Mouse (Mus musculus): ENCODE data around the gene Lin28b. TPM values are rescaled to one million over a fixed set of nuclear protein-coding genes. Genes with fewer than 3 reads are reported as not detected.
A peak's percentile ranks its signal among the peaks of the same experiment; 100 is the strongest.

Lin28b gene
- 2.9 and 3.5 TPM in 2 replicates for polyA plus RNA-seq (2015; fragmentation: Nextera tagmentation; extraction: Ambion mirVana)

DNA sequence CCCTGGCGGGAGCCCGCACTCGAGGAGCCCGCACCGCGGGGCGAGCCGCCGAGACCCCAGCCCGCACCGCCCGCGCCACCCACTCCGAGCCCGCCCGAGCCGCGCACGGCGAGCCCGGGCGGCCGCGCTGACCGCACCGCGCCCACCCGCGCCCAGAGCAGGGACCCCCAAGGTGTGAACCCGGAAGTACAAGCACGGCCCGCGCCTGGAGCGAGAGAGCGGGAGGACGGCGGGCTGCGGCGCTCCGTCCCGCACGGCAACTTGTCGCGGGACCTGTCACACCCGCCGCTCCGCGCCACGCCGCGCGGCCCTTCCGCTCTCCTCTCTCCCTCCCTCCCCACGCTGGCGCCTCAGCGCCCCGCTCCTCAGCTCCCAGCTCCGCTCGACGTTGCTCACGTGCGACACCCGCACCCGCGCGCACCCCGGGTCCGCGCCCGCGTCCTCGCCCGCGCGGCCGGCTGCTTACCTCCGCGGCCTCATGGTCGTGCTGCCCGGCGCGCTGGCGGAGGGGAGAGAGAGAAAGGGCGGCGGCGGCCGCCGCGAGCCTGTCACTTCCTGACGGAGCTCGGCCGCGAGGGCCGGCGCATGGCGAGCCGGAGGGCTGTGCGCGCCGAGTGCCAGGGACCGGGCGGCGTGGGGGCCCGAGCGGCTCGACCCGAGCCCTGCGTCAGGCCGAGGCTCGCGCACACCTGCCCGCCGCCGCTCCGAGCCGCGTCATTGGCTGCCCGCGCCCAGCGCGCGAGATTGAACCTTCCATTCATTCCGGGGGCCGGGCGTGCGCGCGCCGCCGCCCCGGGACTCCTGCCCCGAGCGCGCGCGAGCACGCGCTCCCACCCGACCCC lies at the start of gene Lin28b:
Gene Lin28b, minus strand, starts transcription at position 635 of the 842 bp plus-strand sequence.
- Histone ChIP-seq H3K9me3 (no peaks in the 10 kb centered on the region), H3K9ac (peak within 1 kb of the TSS; percentile 79), H3K27me3 (replicated peaks) (peaks cover 28% of the 10 kb centered on the region), H3K4me2 (peak within 1 kb of the TSS; percentile 99), H3K27ac (replicated peaks) (no peak within 1 kb of the TSS), H3K4me3 (peak within 1 kb of the TSS; percentile 77), H3K36me3 (no peaks in the 10 kb centered on the region), H3K4me1 (0 out of 2 replicates have a peak, but pooled peaks cover 3% of the 10 kb centered on the region)
- under 1% methylated on average over 96 of the region's 139 CpGs for WGBS
- ATAC-seq (ENCODE audit: extremely low read depth, insufficient number of reproducible peaks, low FRiP score, low TSS enrichment): peak; percentile 63

DNA sequence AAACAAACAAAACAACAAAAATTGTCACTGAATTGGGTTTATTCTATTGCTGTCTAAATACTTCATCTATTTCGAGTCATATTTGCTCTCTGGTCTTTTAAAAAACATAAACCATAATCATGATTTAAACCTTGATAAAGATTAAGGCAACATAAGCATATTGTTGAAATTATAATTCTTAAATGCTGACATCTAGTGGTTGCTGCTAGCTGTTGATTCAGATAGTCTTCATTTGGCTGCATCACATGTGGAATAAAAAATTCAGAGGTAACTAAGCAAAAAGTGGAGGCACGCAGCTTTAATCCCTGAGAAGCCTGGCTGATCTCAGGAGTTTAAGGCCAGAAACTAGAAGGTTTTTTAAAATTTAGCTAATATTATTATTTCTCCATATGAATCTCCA lies 25.6 kb upstream of the Lin28b start:
- Histone ChIP-seq H3K9ac (no peak overlapping the region), H3K4me3 (no peak overlapping the region), H3K27me3 (replicated peaks) (no peaks in the 10 kb centered on the region), H3K4me1 (no peaks in the 10 kb centered on the region), H3K27ac (replicated peaks) (no peak overlapping the region), H3K9me3 (no peaks in the 10 kb centered on the region), H3K36me3 (no peaks in the 10 kb centered on the region), H3K4me2 (no peak overlapping the region)
- ATAC-seq (ENCODE audit: extremely low read depth, insufficient number of reproducible peaks, low FRiP score, low TSS enrichment): no peak
- 46% methylated on average over 2 of the region's 2 CpGs for WGBS

DNA sequence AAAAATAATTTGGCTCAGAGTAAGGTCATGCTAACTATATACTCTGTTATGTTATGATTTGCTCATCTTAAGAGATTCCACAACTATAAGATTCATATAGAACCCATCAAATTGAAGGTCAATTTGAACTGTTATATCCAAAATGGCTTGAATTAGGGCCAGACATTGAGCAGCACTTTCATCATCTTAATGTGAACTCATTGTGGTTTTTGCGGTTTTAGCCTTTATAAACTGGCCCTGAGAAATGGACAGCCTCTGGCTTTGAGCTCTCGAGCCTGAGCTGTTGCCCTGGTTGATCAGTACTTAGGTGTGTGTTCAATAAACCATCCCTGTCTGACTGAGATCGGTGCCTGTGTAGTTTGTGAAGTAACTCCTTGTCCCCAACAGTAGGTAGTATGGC lies 24.5 kb upstream of the Lin28b start:
- Histone ChIP-seq H3K9me3 (no peaks in the 10 kb centered on the region), H3K9ac (no peak overlapping the region), H3K4me3 (no peak overlapping the region), H3K4me1 (no peaks in the 10 kb centered on the region), H3K27ac (replicated peaks) (no peak overlapping the region), H3K27me3 (replicated peaks) (no peaks in the 10 kb centered on the region), H3K4me2 (no peak overlapping the region), H3K36me3 (no peaks in the 10 kb centered on the region)
- WGBS: 66% methylated on average over 3 of the region's 3 CpGs
- ATAC-seq (ENCODE audit: extremely low read depth, insufficient number of reproducible peaks, low FRiP score, low TSS enrichment): no peak

GRCm38 (mm10) chr10:45500259-45500658 lies 14.1 kb upstream of the Lin28b start:
- no peak overlapping the region for H3K27ac ChIP-seq (replicated peaks)
- H3K27me3 ChIP-seq (replicated peaks): no peaks in the 10 kb centered on the region
- no peak overlapping the region for H3K4me2 ChIP-seq
- no peak overlapping the region for H3K4me3 ChIP-seq
- no peak overlapping the region for H3K9ac ChIP-seq
- ATAC-seq (ENCODE audit: extremely low read depth, insufficient number of reproducible peaks, low FRiP score, low TSS enrichment): no peak
- whole genome bisulfite sequencing: 62% methylated on average over 1 of the region's 1 CpGs
- no peaks in the 10 kb centered on the region for H3K4me1 ChIP-seq
- no peaks in the 10 kb centered on the region for H3K9me3 ChIP-seq
- no peaks in the 10 kb centered on the region for H3K36me3 ChIP-seq

DNA sequence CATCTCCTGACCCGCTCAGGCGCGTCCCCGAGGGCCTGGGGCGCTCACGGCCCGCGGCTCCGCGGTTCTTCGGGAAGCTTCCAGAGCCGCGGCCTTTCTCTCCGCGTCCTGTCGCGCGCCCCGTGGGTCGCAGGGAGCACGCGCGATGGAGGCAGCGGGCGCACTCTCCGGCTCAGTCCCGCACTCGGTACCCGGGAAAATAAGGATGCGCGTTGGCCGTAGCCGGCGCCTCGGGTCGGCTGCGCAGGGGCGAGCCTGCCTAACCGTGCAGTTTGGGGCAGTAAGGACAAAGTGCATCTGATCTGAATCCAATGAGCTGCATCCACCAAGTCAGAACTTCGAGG lies 380 bp upstream of the Lin28b start:
- H3K4me1 ChIP-seq: 0 out of 2 replicates have a peak, but pooled peaks cover 3% of the 10 kb centered on the region
- H3K4me2 ChIP-seq: peak overlapping the region; percentile 99
- no peak overlapping the region for H3K27ac ChIP-seq (replicated peaks)
- H3K36me3 ChIP-seq: no peaks in the 10 kb centered on the region
- no peaks in the 10 kb centered on the region for H3K9me3 ChIP-seq
- H3K27me3 ChIP-seq (replicated peaks): peaks cover 28% of the 10 kb centered on the region
- no peak for ATAC-seq (ENCODE audit: extremely low read depth, insufficient number of reproducible peaks, low FRiP score, low TSS enrichment)
- H3K9ac ChIP-seq: peak overlapping the region; percentile 79
- under 1% methylated on average over 40 of the region's 40 CpGs for WGBS
- H3K4me3 ChIP-seq: peak overlapping the region; percentile 77

GRCm38 (mm10) chr10:45485226-45485760 lies 902 bp downstream of the Lin28b start:
- Histone ChIP-seq H3K27me3 (replicated peaks) (peaks cover 28% of the 10 kb centered on the region), H3K4me1 (0 out of 2 replicates have a peak, but pooled peaks cover 3% of the 10 kb centered on the region), H3K9ac (peak overlapping the region; percentile 79), H3K4me3 (peak overlapping the region; percentile 77), H3K9me3 (no peaks in the 10 kb centered on the region), H3K27ac (replicated peaks) (no peak overlapping the region), H3K4me2 (peak overlapping the region; percentile 99), H3K36me3 (no peaks in the 10 kb centered on the region)
- no peak; the same call in 1 of the 2 replicates for ATAC-seq (ENCODE audit: extremely low read depth, insufficient number of reproducible peaks, low FRiP score, low TSS enrichment)
- WGBS: 2% methylated on average over 32 of the region's 32 CpGs

- Histone ChIP-seq H3K4me3 (no peak overlapping the region), H3K9ac (no peak overlapping the region), H3K27me3 (replicated peaks) (peaks cover 21% of the 10 kb centered on the region), H3K9me3 (no peaks in the 10 kb centered on the region), H3K27ac (replicated peaks) (no peak overlapping the region), H3K4me2 (no peak overlapping the region), H3K36me3 (no peaks in the 10 kb centered on the region), H3K4me1 (0 out of 2 replicates have a peak, but pooled peaks cover 3% of the 10 kb centered on the region)
- WGBS: 50% methylated on average over 2 of the region's 2 CpGs
- ATAC-seq (ENCODE audit: extremely low read depth, insufficient number of reproducible peaks, low FRiP score, low TSS enrichment): no peak
These were observed 3.0 kb downstream of the Lin28b start for GRCm38 (mm10) chr10:45483210-45483609.

GRCm38 (mm10) chr10:45473663-45474333 lies 12.4 kb downstream of the Lin28b start:
- peaks cover 17% of the 10 kb centered on the region for H3K4me1 ChIP-seq
- WGBS: 0% methylated on average over 21 of the region's 21 CpGs
- H3K4me3 ChIP-seq: peak overlapping the region; percentile 61
- H3K36me3 ChIP-seq: no peaks in the 10 kb centered on the region
- H3K27ac ChIP-seq (replicated peaks): no peak overlapping the region
- H3K4me2 ChIP-seq: peak overlapping the region; percentile 78
- no peak for ATAC-seq (ENCODE audit: extremely low read depth, insufficient number of reproducible peaks, low FRiP score, low TSS enrichment)
- H3K9ac ChIP-seq: peak overlapping the region; percentile 79
- no peaks in the 10 kb centered on the region; the same call in 1 of the 2 replicates for H3K27me3 ChIP-seq (replicated peaks)
- no peaks in the 10 kb centered on the region for H3K9me3 ChIP-seq

- Histone ChIP-seq H3K4me3 (peak overlapping the region; percentile 61), H3K4me2 (peak overlapping the region; percentile 78), H3K4me1 (peaks cover 17% of the 10 kb centered on the region), H3K27ac (replicated peaks) (peak overlapping the region; percentile 46; the same call in 1 of the 2 replicates), H3K9me3 (no peaks in the 10 kb centered on the region), H3K36me3 (no peaks in the 10 kb centered on the region), H3K27me3 (replicated peaks) (no peaks in the 10 kb centered on the region; the same call in 1 of the 2 replicates), H3K9ac (peak overlapping the region; percentile 61)
- WGBS: 2% methylated on average over 5 of the region's 5 CpGs
- no peak for ATAC-seq (ENCODE audit: extremely low read depth, insufficient number of reproducible peaks, low FRiP score, low TSS enrichment)
These were observed 13.1 kb downstream of the Lin28b start for GRCm38 (mm10) chr10:45473143-45473484.

- Histone ChIP-seq H3K4me1 (peaks cover 22% of the 10 kb centered on the region), H3K27ac (replicated peaks) (peak overlapping the region; percentile 46; the same call in 1 of the 2 replicates), H3K36me3 (no peaks in the 10 kb centered on the region), H3K27me3 (replicated peaks) (no peaks in the 10 kb centered on the region; the same call in 1 of the 2 replicates), H3K9me3 (no peaks in the 10 kb centered on the region), H3K9ac (peak overlapping the region; percentile 61; the same call in 1 of the 2 replicates), H3K4me2 (peak overlapping the region; percentile 78), H3K4me3 (peak overlapping the region; percentile 61)
- no peak for ATAC-seq (ENCODE audit: extremely low read depth, insufficient number of reproducible peaks, low FRiP score, low TSS enrichment)
- 10% methylated on average over 6 of the region's 6 CpGs for whole genome bisulfite sequencing
These were observed 13.6 kb downstream of the Lin28b start for GRCm38 (mm10) chr10:45472431-45473142.

DNA sequence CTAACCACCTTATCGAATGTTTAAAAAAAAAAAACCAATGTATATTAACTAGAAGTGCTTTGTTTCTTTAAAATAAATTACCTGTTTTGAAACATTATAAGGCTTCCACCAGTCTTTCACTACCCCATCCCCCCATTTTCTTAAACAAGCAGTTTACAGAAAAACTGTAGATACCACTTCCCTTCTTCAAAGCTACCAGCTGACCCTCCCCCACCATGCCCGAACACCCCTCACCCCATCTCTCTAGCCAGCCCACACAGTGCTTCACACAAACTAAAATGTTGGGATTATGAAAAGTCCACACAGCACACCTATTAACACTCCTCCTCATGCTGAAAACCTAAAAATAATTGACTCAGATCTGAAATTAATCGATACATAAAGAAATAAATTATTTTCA lies 14.9 kb downstream of the Lin28b start:
- no peaks in the 10 kb centered on the region for H3K36me3 ChIP-seq
- peak overlapping the region; percentile 35; the same call in 1 of the 2 replicates for H3K4me3 ChIP-seq
- no peak for ATAC-seq (ENCODE audit: extremely low read depth, insufficient number of reproducible peaks, low FRiP score, low TSS enrichment)
- no peaks in the 10 kb centered on the region for H3K9me3 ChIP-seq
- no peak overlapping the region for H3K27ac ChIP-seq (replicated peaks)
- WGBS: 23% methylated on average over 3 of the region's 3 CpGs
- H3K27me3 ChIP-seq (replicated peaks): no peaks in the 10 kb centered on the region; the same call in 1 of the 2 replicates
- H3K4me1 ChIP-seq: peaks cover 22% of the 10 kb centered on the region
- H3K4me2 ChIP-seq: peak overlapping the region; percentile 70
- H3K9ac ChIP-seq: no peak overlapping the region
